Mouse (Mus musculus) liver, postnatal 0 days (tissue): ENCODE measurements around the gene Il17c.

Source experiments
- CTCF ChIP-seq: sonication (generic); IDR thresholded peaks from 2 replicates; pipeline ENCODE4 v1.5.1; 2016; ENCODE audit warnings: antibody characterized with exemption, low read depth
- EP300 ChIP-seq: IDR thresholded peaks from 2 replicates; pipeline ENCODE4 v1.6.1; 2016; ENCODE audit warnings: antibody characterized with exemption, low read depth, mild to moderate bottlenecking

- peak; percentile 58 for TF ChIP-seq CTCF
- TF ChIP-seq EP300 = no peak
Observed at GRCm38 (mm10) chr8:122443262-122444006, 21.6 kb downstream of the Il17c start, which contains the start of gene Mvd.
